Mouse (Mus musculus): Measurements from ENCODE around the gene Tmem102.

Tmem102 gene

GRCm38 (mm10) chr11:69804972-69805909 is at the start of gene Tmem102:
Tmem102 (minus strand) TSS chr11:69805624.
- DNase-seq (ENCODE audit: low spot score in 2 of 2): no peak

DNA sequence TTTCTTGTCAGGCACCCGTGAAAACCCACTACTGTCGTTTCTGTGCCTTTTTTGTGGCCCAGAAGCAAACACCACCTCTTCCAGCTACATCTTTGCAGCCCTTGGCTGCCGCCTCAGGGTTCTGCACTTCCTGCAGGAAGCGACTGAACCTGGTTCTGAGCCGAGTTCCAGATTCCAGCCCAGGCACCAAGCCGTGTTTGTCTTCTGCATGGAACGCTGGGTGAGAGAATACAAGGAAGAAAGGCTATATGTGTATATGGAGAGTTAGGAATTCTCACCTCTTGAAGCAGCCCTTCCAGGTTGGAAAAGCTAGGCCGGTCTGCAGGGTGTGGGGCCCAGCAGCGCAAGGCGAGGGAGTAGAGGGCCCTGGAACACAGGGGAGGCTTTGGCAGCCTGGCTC is 49.3 kb upstream of the Tmem102 start:
- no peak for DNase-seq (ENCODE audit: low spot score in 2 of 2)

DNA sequence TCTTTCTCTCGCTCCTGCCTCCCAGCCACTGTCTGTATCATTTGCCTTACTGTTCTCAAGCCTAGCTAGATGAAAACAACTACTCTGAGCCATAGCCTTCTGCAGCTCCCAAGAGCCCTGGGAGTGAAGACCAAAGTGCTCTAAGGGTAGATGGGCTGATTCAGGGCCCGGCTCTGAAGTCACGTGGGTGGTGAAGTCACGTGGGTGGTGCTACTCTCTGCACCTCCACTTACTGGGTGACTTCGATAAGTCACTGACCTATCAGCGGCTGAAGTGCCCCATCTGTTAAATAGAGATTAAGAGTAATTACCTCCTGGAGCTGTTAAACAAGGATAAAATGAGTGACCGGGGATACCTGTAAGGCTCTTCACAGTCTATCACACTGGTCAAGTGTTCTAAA is 48.6 kb upstream of the Tmem102 start:
- no peak for DNase-seq (ENCODE audit: low spot score in 2 of 2)

DNA sequence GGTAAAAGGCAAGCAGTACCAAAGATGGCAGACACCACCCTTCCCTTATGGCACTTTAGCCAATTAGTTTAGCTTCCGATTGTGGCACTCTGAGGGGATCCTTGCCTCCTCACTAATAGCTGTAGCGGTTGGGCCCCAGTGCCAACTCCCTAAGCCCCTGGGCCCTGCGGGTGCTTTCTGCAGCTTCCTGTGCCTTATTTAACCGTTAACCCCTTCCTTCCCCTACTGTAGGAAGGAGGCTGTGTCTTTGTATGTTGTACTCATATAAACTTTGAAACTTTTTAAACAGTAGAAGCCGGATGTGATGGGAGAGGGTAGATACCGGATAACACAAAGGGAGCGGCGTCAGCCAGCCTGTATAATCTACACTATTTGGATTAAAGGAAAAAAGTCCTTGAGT is 45.3 kb upstream of the Tmem102 start:
- DNase-seq (ENCODE audit: low spot score in 2 of 2): no peak

- no peak for DNase-seq (ENCODE audit: low spot score in 2 of 2)
Measured at GRCm38 (mm10) chr11:69849884-69850283, 44.5 kb upstream of the Tmem102 start.

- no peak for DNase-seq (ENCODE audit: low spot score in 2 of 2)
Measured at GRCm38 (mm10) chr11:69849128-69849527, 43.7 kb upstream of the Tmem102 start.

GRCm38 (mm10) chr11:69848021-69848420 is 42.6 kb upstream of the Tmem102 start:
- DNase-seq (ENCODE audit: low spot score in 2 of 2): no peak

GRCm38 (mm10) chr11:69846738-69847688 is 41.6 kb upstream of the Tmem102 start:
- no peak for DNase-seq (ENCODE audit: low spot score in 2 of 2)

DNA sequence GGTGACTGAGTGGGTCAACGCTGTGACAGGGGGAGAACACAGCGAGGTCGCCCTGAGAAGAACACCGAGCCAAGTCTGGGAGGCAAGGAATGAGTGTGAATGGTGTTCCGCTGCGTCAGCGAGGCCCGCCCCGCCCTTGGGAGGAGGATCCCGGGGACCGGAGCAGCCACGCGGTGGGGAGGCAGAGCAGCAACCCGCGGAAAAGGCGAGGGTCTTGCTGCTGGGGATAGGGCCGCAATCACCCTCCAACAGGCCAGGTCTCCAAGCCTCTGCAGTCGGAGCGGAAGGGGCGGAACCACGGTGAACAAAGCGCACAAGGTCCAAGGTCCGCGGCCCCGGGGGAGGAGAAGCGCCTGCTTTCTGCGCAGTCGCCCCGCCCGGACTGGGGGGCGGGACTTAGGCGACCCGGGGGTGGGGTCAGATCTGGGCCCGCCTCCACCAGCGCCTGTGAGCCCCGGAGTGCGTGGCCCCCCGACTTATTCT is 40.8 kb upstream of the Tmem102 start, which contains the start of gene Plscr3:
Gene Plscr3, plus strand, starts transcription at position 179 of the 483 bp plus-strand sequence.
- peak; percentile 80 to 83 for DNase-seq (ENCODE audit: low spot score in 2 of 2)

DNA sequence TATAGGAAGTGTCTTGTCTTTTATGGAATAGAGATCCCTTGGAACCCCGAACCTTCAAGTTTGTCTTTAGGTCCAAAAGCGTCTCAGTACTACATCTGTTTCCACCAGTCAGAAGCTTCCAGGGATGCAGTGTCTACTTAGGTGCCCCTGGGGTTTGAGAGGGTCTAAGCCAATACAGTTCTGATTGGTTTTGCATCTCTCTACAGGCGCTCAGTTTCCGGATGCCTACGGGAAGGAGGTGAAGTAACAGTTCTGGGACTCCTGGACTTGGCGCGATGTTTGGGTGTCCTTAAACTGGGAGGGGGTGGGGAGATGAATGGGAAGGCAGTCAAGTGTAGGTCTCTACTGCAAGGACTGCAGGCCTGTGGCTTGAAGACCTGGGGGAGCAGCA is 33.3 kb upstream of the Tmem102 start:
- no peak for DNase-seq (ENCODE audit: low spot score in 2 of 2)

DNA sequence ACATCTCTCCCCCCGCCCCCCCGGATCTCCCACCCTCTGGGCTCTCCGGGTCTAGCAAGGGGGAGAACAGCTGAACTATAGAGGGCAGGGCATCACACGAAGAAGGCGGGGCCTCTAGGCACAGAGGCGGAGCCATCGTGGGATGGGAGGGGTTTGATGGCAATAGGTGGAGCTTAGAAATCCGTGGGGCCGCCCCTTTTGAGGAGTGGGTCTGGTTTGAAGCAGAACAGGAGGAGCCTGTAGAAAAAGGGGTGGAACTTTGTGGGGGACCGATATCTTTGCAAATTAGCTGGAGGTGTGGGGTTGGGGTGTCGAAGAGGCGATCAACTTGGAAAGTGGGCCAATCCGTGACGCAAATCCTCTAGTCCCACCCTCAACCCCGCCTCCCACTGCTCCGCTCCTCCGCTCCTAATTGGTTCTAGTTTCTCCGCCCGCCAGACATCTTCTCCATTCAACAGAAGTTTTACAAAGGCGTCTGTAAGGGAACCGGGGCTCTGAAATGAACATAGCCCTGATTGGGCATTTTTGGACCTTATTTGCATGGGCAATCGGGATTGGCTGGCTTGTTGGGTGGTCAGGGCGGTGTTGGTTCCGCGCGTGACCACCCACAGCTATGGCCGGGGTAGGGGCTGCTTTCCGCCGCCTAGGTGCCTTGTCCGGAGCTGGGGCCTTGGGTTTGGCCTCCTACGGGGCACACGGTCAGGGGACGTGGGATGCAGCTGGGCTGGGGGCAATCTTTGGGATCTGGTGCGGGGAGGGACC is 32.7 kb upstream of the Tmem102 start, which contains the start of gene Tmem256:
Gene Tmem256, plus strand, starts transcription at position 563 of the 762 bp plus-strand sequence.
- DNase-seq (ENCODE audit: low spot score in 2 of 2): peak; percentile 95 to 98

- no peak for DNase-seq (ENCODE audit: low spot score in 2 of 2)
Measured at GRCm38 (mm10) chr11:69837604-69837951, 32.2 kb upstream of the Tmem102 start, which contains the start of gene Nlgn2. Nlgn2 (minus strand) TSS chr11:69837784.

DNA sequence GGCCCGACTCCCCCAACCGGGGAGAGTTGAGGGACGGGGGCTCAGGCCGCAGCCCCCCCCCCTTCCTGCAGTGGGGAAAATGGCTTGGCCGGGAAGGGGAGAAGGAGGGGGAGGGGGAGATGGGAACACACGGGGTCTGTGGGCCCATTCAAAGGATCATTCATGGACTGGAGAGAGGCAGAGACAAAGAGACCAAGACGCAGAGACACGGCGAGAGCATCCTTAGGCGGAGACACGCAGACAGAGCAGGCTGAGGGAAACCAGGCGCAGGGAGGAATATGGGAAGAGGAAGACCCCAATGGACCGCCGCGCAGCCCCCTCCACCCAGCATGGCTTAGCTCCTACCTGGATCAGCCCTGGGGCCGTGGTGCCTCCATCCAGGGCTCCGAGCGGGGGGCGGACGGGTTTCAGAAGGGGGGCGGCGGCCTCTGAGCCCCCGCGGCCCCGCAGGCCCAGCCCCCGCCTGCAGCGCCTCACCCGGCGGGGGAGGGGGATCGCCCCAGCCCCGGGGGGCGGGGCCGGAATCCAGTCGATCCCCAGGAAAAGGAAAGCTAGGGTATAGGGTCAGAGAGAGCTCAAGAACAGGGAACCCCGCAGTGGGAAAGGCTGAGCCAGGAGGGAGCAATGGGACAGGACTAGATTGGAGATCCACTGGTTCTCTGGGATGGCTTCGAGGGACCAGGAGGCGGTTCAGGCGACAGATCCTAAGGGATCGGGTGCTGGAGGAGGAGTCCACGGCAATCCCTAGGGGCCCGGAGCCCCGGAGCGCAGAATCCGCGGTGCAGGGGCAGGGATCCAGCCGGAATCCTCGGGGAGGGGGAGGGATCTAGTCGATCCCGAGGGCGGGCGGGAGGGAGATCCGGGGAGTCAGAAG is 31.5 kb upstream of the Tmem102 start:
- DNase-seq (ENCODE audit: low spot score in 2 of 2): peak; percentile 42 to 43

DNA sequence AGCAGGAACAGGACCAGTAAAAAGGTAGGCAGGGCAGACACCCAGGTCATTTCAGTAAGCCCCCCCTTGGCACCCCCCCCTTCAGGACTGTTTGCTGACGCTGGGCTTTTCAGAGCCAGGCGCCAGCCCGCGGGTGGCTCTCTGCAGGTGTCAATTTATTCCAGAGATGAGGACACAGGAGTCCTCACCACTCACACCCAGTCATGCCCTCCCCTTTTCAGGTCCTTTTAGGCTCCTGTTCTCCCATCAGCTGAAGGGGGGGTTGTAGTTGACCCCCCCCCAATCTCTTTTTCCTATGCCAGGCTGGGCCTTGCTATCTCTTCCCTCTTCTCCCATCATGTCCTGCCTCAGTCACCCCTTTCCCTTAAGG is 30.5 kb upstream of the Tmem102 start:
- DNase-seq (ENCODE audit: low spot score in 2 of 2): no peak

- no peak for DNase-seq (ENCODE audit: low spot score in 2 of 2)
Measured at GRCm38 (mm10) chr11:69835326-69835965, 30.0 kb upstream of the Tmem102 start.

GRCm38 (mm10) chr11:69834001-69834549 is 28.7 kb upstream of the Tmem102 start:
- DNase-seq (ENCODE audit: low spot score in 2 of 2): no peak

DNA sequence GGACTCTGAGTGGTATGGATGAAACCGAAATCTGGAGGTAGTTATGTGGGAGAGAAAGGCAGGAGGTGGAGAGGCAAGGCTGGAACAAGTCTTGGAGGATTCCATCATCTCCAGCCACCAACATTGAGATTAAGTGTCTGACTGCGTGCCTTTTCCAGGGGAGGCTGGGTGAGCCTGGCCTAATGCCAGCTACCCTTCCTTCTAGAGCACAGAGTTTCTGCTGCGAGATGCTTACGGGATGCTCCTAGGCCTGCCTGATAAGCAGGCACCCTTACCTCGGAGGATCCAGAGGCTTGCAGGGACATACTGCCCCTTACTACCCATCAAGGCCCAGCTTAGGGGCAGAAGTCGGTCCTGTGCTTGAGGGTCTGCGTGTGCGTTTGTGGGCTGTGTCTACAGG is 28.1 kb upstream of the Tmem102 start:
- no peak for DNase-seq (ENCODE audit: low spot score in 2 of 2)

- DNase-seq (ENCODE audit: low spot score in 2 of 2): no peak
Measured at GRCm38 (mm10) chr11:69828832-69829231, 23.4 kb upstream of the Tmem102 start.

- no peak for DNase-seq (ENCODE audit: low spot score in 2 of 2)
Measured at GRCm38 (mm10) chr11:69823456-69823855, 18.0 kb upstream of the Tmem102 start.

DNA sequence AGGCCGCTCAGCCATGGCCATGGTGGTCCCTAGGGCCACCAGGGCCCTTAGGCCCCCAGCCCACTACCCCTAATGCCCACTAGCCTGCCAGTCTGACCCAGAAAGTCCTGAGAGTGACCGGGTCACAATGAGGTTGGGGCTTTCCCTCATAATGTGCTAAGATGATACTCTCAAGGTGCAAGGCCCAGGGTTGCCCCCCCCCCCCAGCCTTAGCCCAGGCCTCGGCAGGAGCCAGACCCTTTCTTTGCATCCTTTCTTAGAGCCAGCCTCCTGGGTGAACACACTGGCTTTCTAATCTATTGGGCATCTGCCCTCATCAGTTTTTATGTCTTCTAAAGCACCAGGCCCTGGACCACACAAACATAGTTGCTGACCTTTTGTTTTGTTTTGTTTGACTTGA is 16.7 kb upstream of the Tmem102 start, which contains the start of gene Spem1:
Gene Spem1, minus strand, starts transcription at position 101 of the 400 bp plus-strand sequence.
- no peak for DNase-seq (ENCODE audit: low spot score in 2 of 2)

Data from frontal cortex, postnatal 14 days (tissue).